Mouse (Mus musculus) left cerebral cortex, adult 6 months (tissue): ENCODE results near the gene Rbm45. TPM values are rescaled to one million over a fixed set of nuclear protein-coding genes. Genes with fewer than 3 reads are reported as not detected.

Source experiments
- long read RNA-seq, 2 experiments: library from polyadenylated mRNA; unstranded; transcript quantifications; one replicate each; pipeline ENCODE4 v2.0.0; 2019 to 2020
- polyA plus RNA-seq: library from polyadenylated mRNA; unstranded; fragments of <200 nt; fragmentation: Nextera tagmentation; gene quantifications from 2 replicates; pipeline ENCODE4 v1.2.3, GENCODE M21; 2021

Rbm45 gene
- polyA plus RNA-seq: 11.1 and 14.7 TPM in 2 replicates
- long read RNA-seq, experiment 1, transcript Rbm45-201 (10 exons, 1,898 nt): major isoform, 16 of 22 reads
- long read RNA-seq, experiment 1, partial matches to known transcripts: 5 of 22 reads
- long read RNA-seq, experiment 1, other reads (novel, unspliced or antisense): 1 of 22 reads
- long read RNA-seq, experiment 2, partial matches to known transcripts: 1 of 1 reads
- long read RNA-seq, experiment 2, other reads (novel, unspliced or antisense): 0 of 1 reads

DNA sequence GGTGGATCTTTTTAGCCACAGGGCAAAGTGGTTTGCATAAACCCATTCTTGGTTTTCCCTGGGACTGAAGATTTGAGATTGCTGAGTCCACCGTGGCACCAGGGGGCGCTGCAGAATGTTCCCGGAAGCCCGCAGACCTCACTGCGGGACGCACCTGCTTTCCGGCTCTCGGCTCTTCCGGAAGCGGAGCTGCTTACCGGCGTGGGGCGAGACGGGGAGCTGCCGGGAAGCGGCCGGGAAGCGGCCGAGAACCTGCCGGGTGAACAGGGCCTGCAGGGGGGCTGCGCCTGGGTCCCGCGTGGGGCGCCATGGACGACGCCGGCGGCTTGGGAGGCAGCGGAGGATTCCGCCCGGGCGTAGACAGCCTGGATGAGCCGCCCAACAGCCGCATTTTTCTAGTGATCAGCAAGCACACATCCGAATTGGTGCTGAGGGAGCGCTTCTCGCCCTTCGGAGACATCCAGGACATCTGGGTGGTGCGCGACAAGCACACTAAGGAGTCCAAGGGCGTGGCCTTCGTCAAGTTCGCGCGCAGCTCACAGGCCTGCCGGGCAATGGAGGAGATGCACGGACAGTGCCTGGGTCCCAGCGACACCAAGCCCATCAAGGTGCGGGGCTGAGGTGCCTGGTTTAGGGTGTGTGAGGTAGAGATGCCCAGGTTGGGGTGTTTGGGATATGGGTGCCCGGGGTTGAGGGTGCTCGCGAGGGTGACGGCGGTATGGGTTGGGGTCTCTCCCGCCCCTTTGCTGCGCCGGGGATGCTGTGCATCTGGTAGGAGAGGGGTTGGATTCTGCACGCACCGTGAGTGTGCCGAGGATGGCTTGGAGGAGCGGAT, at the start of gene Rbm45:
Rbm45 (plus strand) TSS at position 164 of the 835 bp plus-strand sequence.

DNA sequence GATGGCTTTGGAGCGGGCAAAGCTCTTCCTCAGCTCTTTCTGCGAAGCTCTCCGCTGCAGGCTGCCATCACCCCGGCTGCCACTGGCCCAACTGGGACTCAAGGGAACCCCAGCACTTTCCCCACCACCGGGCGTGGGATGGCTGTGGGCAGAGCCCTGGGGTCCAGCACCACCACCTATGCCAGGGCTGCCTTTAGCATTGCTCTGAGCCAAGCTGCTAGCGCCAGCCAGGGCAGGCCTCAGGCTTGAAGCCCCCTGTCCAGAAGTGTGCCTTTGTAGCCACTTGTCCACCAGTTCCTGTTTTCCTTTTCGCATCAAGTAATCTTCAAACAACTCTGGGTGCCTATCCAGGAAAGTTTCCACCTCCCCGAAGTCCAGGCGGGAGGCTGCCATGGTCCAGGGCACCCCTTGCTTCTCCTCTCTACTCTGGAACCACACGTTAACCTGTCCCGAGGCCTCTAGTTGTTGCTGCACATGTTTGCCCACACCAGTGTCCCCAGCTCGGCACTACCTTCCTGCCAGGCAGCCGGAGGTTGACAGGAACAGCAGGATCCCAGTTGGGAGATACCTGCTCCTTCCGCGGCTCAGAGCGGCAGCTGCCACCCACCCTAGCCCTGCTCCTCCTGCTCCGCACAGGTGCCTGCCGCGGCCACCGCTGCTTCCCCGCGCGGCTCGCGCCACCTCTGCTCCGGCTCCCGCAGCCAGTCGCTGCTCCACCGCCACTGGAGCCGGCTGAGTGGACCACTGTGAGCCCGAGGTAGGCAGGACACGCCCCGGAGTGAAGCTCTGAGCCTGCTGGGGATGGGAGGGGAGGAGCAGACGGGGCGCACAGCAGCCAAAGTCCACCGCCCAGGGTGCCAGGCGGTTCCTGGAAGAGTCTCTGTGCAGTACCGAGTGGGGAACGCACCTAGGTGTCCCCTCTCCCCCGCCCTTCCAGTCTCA, 31.3 kb upstream of the Rbm45 start, which contains the start of gene Pde11a:
Pde11a (minus strand) TSS at position 560 of the 942 bp plus-strand sequence.

DNA sequence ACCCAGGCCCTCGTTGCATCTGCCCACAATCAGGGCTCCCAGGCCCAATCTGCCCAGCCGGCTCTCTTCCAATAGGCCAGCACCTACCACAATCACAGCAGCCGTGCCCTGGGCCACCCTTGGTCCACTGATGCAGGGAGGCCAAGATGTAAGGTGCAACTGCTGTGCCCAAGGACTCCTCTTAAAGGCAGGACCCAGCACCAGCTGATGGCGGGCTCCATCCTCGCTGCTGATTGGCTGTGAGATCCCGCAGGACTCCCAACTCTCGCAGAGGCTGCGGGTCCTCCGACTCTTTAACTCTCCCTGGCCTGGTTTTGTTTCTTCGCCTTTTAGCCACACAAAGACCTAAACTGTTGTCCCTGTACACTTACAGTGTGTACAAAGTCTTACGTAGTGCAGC, 9.6 kb upstream of the Rbm45 start, which contains the start of gene Cyct:
Cyct (minus strand) TSS at position 225 of the 400 bp plus-strand sequence.

DNA sequence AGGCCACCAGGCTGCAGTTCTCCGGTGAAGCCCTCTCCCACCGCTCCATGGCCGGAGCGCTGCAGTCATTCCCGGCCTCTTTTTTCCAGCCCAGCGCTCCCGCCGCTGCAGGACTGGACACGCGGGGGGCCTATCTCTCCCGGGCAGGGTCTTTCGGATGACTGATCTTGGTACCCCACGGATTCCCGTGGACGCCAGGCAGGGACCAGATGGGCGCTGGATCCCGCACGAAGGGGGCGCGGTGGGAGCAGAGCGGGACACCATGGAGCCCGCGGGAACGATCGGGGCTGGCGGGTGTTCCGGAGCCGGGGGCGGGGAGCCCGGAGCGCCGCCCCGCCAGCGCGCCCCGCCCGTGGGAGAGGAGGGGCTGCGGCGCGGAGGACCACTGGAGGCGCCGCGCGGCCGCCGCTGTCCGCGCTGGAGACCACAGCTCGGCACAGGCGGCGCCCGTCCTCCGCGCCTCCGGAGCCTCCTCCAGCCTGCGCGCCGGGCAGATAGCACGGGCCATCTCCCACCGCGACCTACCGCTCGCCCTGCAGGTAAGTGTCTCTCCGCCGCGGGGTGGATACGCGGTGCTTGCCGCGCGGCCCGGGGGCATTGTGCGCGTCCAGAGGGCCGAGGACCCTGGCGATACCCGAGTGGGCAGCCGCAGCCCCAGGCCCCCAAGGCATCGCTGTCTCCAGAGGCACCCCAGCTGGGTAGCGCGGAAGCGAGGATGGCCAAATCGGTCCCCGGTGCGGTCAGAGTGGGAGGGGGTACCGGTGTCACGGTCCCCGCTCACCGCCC, 36.6 kb downstream of the Rbm45 start, which contains the start of gene Osbpl6:
Osbpl6 (plus strand) TSS at position 358 of the 786 bp plus-strand sequence.

Other genes starting within 250 kb of the Rbm45 start
- 0.32 and 0.41 TPM in 2 replicates for gene Pde11a, start 31.2 kb upstream of the Rbm45 start, polyA plus RNA-seq
- gene Cyct, start 9.5 kb upstream of the Rbm45 start, polyA plus RNA-seq: not detected in 2 replicates
- gene Osbpl6, start 36.5 kb downstream of the Rbm45 start, polyA plus RNA-seq: 17.1 and 21.6 TPM in 2 replicates